Mouse (Mus musculus) neural tube, embryonic 13.5 days (tissue): ENCODE results near the gene Dennd1c. TPM values are rescaled to one million over a fixed set of nuclear protein-coding genes. Genes with fewer than 3 reads are reported as not detected.

Experiments used
- ATAC-seq: fragments of 200-750 bp; cut with Nextera tagmentation; 2 replicates; pipeline ENCODE4 v1.8.0; 2017; ENCODE audit warnings: low read depth, mild to moderate bottlenecking, moderate TSS enrichment, moderate library complexity
- H3K27ac ChIP-seq: fragments of 300-500 bp; sonication (generic); replicated peaks from 2 replicates; pipeline ENCODE4 v1.5.1; 2015; ENCODE audit warnings: moderate library complexity, mild to moderate bottlenecking, inconsistent platforms
- H3K27me3 ChIP-seq: fragments of 300-500 bp; sonication (generic); 2 replicates; pipeline ENCODE4 v1.6.1; 2015; ENCODE audit warnings: mild to moderate bottlenecking, inconsistent platforms
- H3K36me3 ChIP-seq: fragments of 300-500 bp; sonication (generic); 2 replicates; pipeline ENCODE4 v1.6.1; 2015; ENCODE audit warnings: mild to moderate bottlenecking, inconsistent platforms
- H3K4me1 ChIP-seq: fragments of 300-500 bp; sonication (generic); replicated peaks from 2 replicates; pipeline ENCODE4 v1.6.1; 2015; ENCODE audit warnings: inconsistent platforms
- H3K4me2 ChIP-seq: fragments of 300-500 bp; sonication (generic); 2 replicates; pipeline ENCODE4 v1.6.1; 2015; ENCODE audit warnings: inconsistent platforms, mild to moderate bottlenecking, moderate library complexity
- H3K4me3 ChIP-seq: fragments of 300-500 bp; sonication (generic); 2 replicates; pipeline ENCODE4 v1.5.1; 2015; ENCODE audit warnings: mild to moderate bottlenecking, inconsistent platforms
- H3K9ac ChIP-seq: fragments of 300-500 bp; sonication (generic); 2 replicates; pipeline ENCODE4 v1.6.1; 2015; ENCODE audit warnings: moderate library complexity, mild to moderate bottlenecking, inconsistent platforms
- H3K9me3 ChIP-seq: fragments of 300-500 bp; sonication (generic); 2 replicates; pipeline ENCODE4 v1.6.1; 2016; ENCODE audit warnings: inconsistent platforms
- WGBS: fragments of 180-500 bp; shearing (Covaris S2); methylation state at CpG from one replicate; pipeline ENCODE4 v1.1.7; 2015; 5-methylcytosine and 5-hydroxymethylcytosine counted together
- polyA plus RNA-seq: library from polyadenylated mRNA; unstranded; fragments of >200 nt; fragmentation: Nextera tagmentation; extraction: Ambion mirVana; gene quantifications from 2 replicates; pipeline ENCODE4 v1.2.1, GENCODE M21; 2015

The Dennd1c gene
- polyA plus RNA-seq, 1 experiment from 2014 or later, result 3.7 TPM

DNA sequence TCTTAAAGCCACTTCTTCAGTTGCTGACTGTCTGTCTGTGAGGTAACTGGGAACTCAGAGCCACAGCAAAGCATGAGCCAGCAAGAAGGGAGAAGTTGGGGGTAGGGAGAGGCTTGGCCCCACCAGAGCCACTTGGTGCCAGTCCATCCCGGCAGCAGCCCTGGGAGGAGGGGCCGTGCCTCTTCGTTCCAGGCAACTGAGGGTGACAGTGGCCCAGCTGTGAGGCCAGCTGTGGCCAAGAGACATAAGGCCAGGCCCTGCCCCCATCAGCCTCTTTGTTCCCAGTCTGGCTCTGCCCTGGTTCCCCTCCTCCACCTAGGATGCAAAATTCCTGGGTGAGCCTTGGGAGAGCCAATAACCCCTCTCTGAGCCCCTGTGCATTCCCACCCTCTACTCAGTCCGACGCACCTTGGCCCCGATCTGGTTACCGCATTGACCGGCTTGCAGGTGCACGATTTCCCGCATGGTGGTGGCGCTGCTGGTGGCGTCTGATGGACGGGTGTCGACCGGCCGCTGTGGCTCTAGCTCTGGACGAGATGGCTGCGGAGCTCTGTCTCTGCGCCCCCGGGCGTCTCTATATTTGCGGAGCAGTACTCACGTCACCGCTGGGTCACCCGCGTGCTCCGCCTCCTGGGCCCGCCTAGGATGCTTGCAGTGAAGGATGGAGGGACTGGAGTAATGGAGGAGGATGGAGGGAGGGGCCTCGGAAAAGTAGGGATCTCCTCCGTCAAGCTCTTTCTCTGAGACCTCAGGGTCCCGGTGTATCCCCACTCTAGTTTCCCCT, 8.9 kb upstream of the Dennd1c start, which contains the start of gene Tubb4a:
TSS of gene Tubb4a (minus strand) at position 734 of the 784 bp plus-strand sequence.
- 1% methylated on average over 31 of the region's 31 CpGs for WGBS
- peak; percentile 97 for ATAC-seq
- H3K4me2 ChIP-seq, result peak within 1 kb of the TSS; percentile 71

DNA sequence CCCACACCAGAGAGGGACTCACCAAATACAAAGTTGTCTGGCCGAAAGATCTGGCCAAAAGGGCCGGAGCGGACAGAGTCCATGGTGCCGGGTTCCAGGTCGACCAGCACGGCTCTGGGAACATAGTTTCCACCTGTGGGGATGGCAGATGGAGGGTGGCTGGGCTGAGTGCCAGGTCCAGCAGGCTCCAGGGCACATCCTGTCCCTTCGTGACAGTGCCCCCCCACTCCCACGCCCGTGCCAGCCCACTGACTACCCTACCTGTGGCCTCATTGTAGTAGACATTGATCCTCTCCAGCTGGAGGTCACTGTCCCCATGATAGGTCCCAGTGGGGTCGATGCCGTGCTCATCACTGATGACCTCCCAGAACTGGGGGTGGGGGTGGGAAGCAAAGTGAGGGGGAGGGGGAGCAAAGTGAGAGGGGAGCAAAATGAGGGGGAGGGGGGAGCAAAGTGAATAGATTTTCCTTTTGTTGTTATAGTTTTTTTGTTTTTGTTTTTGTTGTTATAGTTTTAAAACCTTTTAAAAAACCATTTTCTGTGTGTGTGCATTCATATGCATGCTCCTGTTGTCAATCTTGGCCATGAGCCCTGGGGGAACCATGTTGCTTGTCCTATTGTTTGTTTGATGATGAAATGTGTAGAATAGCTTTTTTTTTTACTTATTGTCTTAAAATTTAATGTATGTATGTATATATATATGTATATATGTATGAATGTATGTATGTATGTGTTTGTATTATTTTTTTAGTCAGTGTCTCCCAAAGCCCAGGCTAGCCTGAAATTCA, 7.8 kb upstream of the Dennd1c start:
- H3K36me3 ChIP-seq, result peaks cover 39% of the 10 kb centered on the region
- H3K4me1 ChIP-seq, result peaks cover 41% of the 10 kb centered on the region
- H3K9ac ChIP-seq, result peak overlapping the region; percentile 80
- peak overlapping the region; percentile 71 for H3K4me2 ChIP-seq
- ATAC-seq, result no peak
- H3K4me3 ChIP-seq, result peak overlapping the region; percentile 52
- H3K27me3 ChIP-seq, result no peaks in the 10 kb centered on the region
- WGBS, result 82% methylated on average over 11 of the region's 11 CpGs
- H3K9me3 ChIP-seq, result no peaks in the 10 kb centered on the region
- H3K27ac ChIP-seq, result no peak overlapping the region

More for the DNA sequence above, 8.9 kb upstream of the Dennd1c start, which contains the start of gene Tubb4a:
- 0 out of 2 replicates have a peak, but pooled peaks cover under 1% of the 10 kb centered on the region for H3K27me3 ChIP-seq
- peaks cover 41% of the 10 kb centered on the region for H3K4me1 ChIP-seq
- peak within 1 kb of the TSS; percentile 52 for H3K4me3 ChIP-seq
- no peaks in the 10 kb centered on the region for H3K9me3 ChIP-seq
- peak within 1 kb of the TSS; percentile 80 for H3K9ac ChIP-seq
- H3K27ac ChIP-seq, result peak within 1 kb of the TSS; percentile 80
- peaks cover 29% of the 10 kb centered on the region for H3K36me3 ChIP-seq

DNA sequence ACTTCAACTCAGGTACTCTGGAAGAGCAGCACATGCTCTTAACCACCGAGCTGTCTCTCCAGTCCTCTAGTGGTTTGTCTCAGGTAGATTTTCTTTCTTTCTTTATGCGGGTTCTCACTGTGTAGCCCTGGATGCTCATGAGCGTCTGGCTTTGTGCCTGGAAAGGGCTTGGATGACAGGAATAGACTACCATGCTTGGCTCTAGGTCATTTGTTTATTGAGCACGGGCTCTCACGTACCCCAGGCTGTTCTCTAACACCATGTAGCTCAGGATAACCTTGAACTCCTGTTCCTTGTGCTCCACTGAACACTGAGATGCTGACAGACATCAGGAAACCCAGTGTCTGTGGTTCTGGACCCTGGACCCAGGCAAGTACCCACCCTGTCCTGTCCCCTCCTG, 4.2 kb upstream of the Dennd1c start:
- no peaks in the 10 kb centered on the region for H3K9me3 ChIP-seq
- H3K27me3 ChIP-seq, result no peaks in the 10 kb centered on the region
- no peak overlapping the region for H3K27ac ChIP-seq
- peaks cover 59% of the 10 kb centered on the region for H3K36me3 ChIP-seq
- peaks cover 36% of the 10 kb centered on the region for H3K4me1 ChIP-seq
- no peak overlapping the region for H3K9ac ChIP-seq
- WGBS, result 89% methylated on average over 5 of the region's 5 CpGs
- ATAC-seq, result no peak
- no peak overlapping the region for H3K4me2 ChIP-seq
- no peak overlapping the region for H3K4me3 ChIP-seq

DNA sequence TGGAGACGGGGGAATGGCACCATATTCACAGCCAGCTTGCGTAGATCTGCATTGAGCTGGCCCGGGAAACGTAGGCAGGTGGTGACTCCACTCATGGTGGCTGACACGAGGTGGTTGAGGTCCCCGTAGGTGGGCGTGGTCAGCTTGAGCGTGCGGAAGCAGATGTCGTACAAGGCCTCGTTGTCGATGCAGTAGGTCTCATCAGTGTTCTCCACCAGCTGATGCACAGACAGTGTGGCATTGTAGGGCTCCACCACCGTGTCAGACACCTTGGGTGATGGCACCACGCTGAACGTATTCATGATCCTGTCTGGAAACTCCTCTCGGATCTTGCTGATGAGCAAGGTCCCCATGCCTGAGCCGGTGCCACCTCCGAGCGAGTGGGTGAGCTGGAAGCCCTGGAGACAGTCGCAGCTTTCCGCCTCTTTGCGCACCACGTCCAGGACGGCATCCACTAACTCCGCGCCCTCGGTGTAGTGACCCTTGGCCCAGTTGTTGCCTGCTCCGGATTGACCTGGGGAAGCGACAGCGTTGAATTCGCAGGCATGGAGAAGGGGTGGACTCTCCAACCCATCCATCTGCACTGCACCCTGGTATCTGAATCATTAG, 3.0 kb upstream of the Dennd1c start:
- 95% methylated on average over 31 of the region's 31 CpGs for WGBS
- H3K9ac ChIP-seq, result no peak overlapping the region
- H3K27me3 ChIP-seq, result no peaks in the 10 kb centered on the region
- no peaks in the 10 kb centered on the region for H3K9me3 ChIP-seq
- H3K4me3 ChIP-seq, result no peak overlapping the region
- H3K36me3 ChIP-seq, result peaks cover 59% of the 10 kb centered on the region
- H3K27ac ChIP-seq, result no peak overlapping the region
- H3K4me1 ChIP-seq, result peaks cover 27% of the 10 kb centered on the region
- no peak for ATAC-seq
- H3K4me2 ChIP-seq, result no peak overlapping the region

DNA sequence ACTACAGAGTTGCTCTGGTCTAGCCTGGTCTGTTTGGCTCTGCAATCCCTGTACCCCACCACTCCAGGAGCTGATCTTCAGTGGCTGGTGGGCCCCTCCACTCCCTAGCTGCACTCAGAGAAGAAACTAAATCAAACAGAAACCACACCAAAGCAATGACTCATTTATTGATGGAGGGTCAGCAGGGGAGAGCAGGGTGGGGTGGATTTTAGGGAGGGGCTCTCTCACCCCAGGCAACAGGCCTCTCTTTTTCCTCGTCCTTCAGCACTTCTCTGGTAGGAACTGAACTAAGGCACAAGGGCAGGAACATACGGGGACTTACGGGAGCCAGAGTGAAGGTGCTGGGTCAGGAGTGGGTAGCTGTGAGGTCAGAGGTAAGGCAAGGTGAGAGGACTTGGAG, 1.6 kb upstream of the Dennd1c start:
- Histone ChIP-seq H3K4me3 (no peak overlapping the region), H3K9ac (no peak overlapping the region), H3K36me3 (peaks cover 49% of the 10 kb centered on the region), H3K4me1 (peaks cover 17% of the 10 kb centered on the region), H3K27ac (no peak overlapping the region), H3K27me3 (no peaks in the 10 kb centered on the region), H3K9me3 (no peaks in the 10 kb centered on the region), H3K4me2 (no peak overlapping the region)
- WGBS, result 69% methylated on average over 3 of the region's 3 CpGs
- no peak for ATAC-seq

DNA sequence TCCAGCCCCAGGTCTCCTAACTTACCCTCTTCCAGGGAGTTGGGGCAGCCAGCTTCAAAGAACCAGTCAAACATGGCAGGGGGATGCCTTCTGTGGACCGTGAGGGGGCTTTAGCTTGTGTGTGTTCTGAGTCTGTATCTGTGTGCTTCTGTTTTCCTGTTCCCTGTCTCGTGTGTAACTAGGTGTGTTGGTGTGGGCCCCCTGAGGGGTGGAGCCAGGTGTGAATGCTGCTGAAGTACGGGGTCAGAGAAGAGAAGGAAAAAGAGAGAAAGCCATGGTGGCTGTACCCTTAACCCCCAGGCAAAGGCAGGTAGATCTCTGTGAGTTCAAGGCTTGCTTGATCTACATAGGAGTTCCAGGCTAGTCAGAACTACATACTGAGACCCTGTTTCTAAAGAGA, 1.4 kb downstream of the Dennd1c start:
- Histone ChIP-seq H3K27me3 (no peaks in the 10 kb centered on the region; the same call in 1 of the 2 replicates), H3K27ac (no peak overlapping the region), H3K36me3 (peaks cover 27% of the 10 kb centered on the region), H3K9me3 (no peaks in the 10 kb centered on the region), H3K4me1 (no peaks in the 10 kb centered on the region), H3K4me3 (no peak overlapping the region), H3K4me2 (no peak overlapping the region), H3K9ac (no peak overlapping the region)
- no peak for ATAC-seq
- 64% methylated on average over 3 of the region's 3 CpGs for WGBS

DNA sequence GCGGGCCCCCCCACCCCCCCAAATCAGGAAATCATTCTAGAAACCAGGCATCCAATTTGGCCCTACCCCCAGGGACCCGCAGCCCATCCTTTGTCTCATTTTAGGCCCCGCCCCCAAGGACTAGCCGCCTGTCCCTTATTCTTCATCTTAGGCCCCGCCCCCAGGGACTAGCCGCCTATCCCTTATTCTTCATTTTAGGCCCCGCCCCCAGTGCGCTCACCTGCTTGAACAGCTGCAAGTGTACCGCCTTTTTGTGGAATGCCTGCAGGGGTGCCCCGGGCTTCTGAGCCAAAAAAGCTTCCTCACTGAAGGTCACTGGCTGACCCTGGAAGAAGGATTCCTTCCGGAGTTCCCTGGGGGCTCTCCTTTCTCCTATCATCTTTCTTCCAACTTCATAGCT, 7.6 kb downstream of the Dennd1c start:
- no peaks in the 10 kb centered on the region; the same call in 1 of the 2 replicates for H3K4me1 ChIP-seq
- H3K9me3 ChIP-seq, result no peaks in the 10 kb centered on the region
- H3K27me3 ChIP-seq, result peaks cover 5% of the 10 kb centered on the region; the same call in 1 of the 2 replicates
- H3K27ac ChIP-seq, result no peak overlapping the region
- ATAC-seq, result peak; percentile 46; the same call in 1 of the 2 replicates
- peak overlapping the region; percentile 23 for H3K4me3 ChIP-seq
- H3K4me2 ChIP-seq, result peak overlapping the region; percentile 36
- H3K9ac ChIP-seq, result no peak overlapping the region
- 5% methylated on average over 11 of the region's 11 CpGs for WGBS
- H3K36me3 ChIP-seq, result no peaks in the 10 kb centered on the region

DNA sequence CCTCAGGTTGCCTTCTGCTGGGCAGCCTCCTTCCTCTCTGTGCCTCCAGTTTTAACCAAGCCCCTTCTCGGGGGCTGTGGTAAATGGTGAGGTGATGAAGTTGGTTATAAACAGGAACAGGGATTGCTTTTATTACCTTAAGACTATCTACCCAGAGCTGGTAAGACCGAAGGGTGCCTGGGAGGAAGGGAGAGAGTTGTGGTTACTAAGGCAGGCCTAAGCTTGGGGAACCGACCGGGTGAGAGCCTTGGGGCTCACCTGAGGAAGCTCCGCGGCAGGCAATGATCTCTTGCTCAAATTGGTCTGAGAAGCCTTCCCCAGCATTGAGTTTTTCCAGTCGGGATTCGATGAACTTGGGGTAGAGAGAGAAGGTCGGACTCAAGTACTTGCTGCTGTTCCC, 8.0 kb downstream of the Dennd1c start:
- 8% methylated on average over 9 of the region's 9 CpGs for whole genome bisulfite sequencing
- Histone ChIP-seq H3K27me3 (peaks cover 7% of the 10 kb centered on the region), H3K4me3 (peak overlapping the region; percentile 23), H3K9me3 (no peaks in the 10 kb centered on the region), H3K4me1 (peaks cover 2% of the 10 kb centered on the region; the same call in 1 of the 2 replicates), H3K4me2 (peak overlapping the region; percentile 36), H3K36me3 (no peaks in the 10 kb centered on the region), H3K9ac (no peak overlapping the region), H3K27ac (no peak overlapping the region)
- ATAC-seq, result no peak

DNA sequence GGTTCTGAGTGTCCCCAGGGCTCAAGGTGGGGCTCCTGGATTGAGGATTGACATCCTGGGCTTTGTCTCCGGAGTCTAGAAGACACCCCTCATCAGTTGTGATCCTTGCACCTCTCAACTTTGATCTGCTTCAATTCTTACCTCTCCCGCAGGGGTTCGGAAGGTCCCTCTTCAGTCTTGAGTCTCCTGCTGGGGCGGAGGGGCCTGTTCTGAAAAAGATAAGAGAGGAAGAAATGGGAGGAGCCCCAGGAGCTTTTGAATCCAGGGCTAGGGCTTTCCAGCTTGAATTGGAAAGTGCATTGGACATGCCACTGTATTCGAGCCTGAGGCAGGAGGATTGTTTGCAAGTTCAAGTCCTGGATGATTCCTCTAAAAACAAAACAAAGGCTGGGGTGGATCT, 11.4 kb downstream of the Dennd1c start:
- H3K4me1 ChIP-seq, result peaks cover 11% of the 10 kb centered on the region
- WGBS, result 60% methylated on average over 5 of the region's 5 CpGs
- ATAC-seq, result no peak
- no peak overlapping the region for H3K27ac ChIP-seq
- no peaks in the 10 kb centered on the region for H3K36me3 ChIP-seq
- H3K9me3 ChIP-seq, result no peaks in the 10 kb centered on the region
- no peak overlapping the region for H3K9ac ChIP-seq
- H3K4me3 ChIP-seq, result no peak overlapping the region
- H3K27me3 ChIP-seq, result peaks cover 38% of the 10 kb centered on the region
- no peak overlapping the region for H3K4me2 ChIP-seq

DNA sequence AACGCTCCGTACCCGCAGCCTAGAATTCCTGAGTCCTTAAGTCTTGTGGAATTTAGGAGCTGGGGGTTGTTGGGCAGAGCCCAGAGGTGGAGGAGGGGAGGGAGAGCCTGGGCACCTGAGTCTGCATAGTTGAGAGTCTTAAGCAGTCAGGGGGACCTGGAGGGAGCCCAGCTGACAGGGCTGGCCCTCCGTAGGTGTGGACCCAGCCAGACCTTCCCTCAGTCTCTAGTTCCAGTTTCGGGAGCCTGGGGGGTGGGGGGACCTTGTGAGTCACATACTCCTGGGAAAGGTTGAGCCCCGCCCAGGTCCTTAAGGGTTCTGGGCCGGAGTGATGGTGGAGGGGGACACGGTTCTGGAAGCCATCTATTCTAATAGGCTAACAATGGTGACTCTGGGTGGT, 15.3 kb downstream of the Dennd1c start:
- 11% methylated on average over 8 of the region's 8 CpGs for WGBS
- no peak overlapping the region for H3K4me2 ChIP-seq

DNA sequence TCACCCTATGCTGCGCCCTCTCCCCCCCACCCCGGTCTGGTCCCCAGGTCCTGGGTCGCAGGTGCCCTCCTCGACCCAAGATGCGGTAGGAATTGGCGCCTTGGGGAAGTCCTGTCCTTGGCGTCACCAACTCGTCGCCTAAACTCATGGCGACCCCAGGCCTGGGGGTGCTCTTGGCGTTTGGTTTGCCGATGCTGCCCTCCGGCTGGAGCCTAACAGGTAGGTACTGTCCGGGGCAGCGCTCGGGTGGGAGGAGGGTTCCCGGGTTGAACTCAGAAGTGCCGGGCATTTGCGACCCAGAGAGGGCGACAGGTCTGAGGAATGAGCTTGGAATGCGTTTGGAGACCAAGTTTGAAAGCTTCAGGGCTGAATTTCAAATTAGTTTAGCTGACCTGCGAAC, 15.8 kb downstream of the Dennd1c start:
- 0 out of 2 replicates have a peak overlapping the region, but pooled peaks have one; percentile 22 for H3K9ac ChIP-seq
- H3K4me3 ChIP-seq, result peak overlapping the region; percentile 27; the same call in 1 of the 2 replicates
- H3K36me3 ChIP-seq, result no peaks in the 10 kb centered on the region
- H3K27me3 ChIP-seq, result peaks cover 49% of the 10 kb centered on the region
- H3K27ac ChIP-seq, result no peak overlapping the region
- peaks cover 37% of the 10 kb centered on the region for H3K4me1 ChIP-seq
- 0% methylated on average over 22 of the region's 22 CpGs for WGBS
- H3K4me2 ChIP-seq, result peak overlapping the region; percentile 50
- no peak for ATAC-seq
- H3K9me3 ChIP-seq, result no peaks in the 10 kb centered on the region

More for the DNA sequence above, 15.3 kb downstream of the Dennd1c start:
- Histone ChIP-seq H3K27ac (no peak overlapping the region), H3K9me3 (no peaks in the 10 kb centered on the region), H3K4me3 (no peak overlapping the region), H3K4me1 (peaks cover 36% of the 10 kb centered on the region), H3K27me3 (peaks cover 49% of the 10 kb centered on the region), H3K36me3 (no peaks in the 10 kb centered on the region), H3K9ac (no peak overlapping the region)
- no peak for ATAC-seq
